Mouse (Mus musculus) hindbrain, postnatal 0 days (tissue): ENCODE measurements at regions not wholly inside any gene's neighbourhood (a gene's known extent, or its start where the extent isn't known, plus 50 kb on each side); places are given as distances from the start of the nearest gene placed in this dataset.

Experiments used
- ATAC-seq: fragments of 200-750 bp; cut with Nextera tagmentation; 2 replicates; pipeline ENCODE4 v1.8.0; 2017; ENCODE audit warnings: mild to moderate bottlenecking, moderate TSS enrichment, moderate library complexity
- DNase-seq: peaks from one replicate; pipeline ENCODE4 v3.0.0-alpha.2; 2015; ENCODE audit warnings: low spot score
- H3K27ac ChIP-seq: fragments of 300-500 bp; sonication (generic); 2 replicates; pipeline ENCODE4 v1.5.1; 2014; ENCODE audit warnings: mild to moderate bottlenecking
- H3K27me3 ChIP-seq: fragments of 300-500 bp; sonication (generic); 2 replicates; pipeline ENCODE4 v1.6.1; 2014; ENCODE audit warnings: low read length, mixed read lengths; ENCODE audit not compliant: insufficient read depth
- H3K36me3 ChIP-seq: fragments of 300-500 bp; sonication (generic); 2 replicates; pipeline ENCODE4 v1.6.1; 2014; ENCODE audit warnings: low read length, mixed read lengths; ENCODE audit not compliant: insufficient read depth
- H3K4me1 ChIP-seq: fragments of 300-500 bp; sonication (generic); 2 replicates; pipeline ENCODE4 v1.6.1; 2014; ENCODE audit warnings: antibody characterized with exemption, low read length, mixed read lengths; ENCODE audit not compliant: insufficient read depth
- H3K4me2 ChIP-seq: fragments of 300-500 bp; sonication (generic); 2 replicates; pipeline ENCODE4 v1.6.1; 2014; ENCODE audit warnings: low read depth, mild to moderate bottlenecking, low read length, moderate library complexity, mixed read lengths
- H3K4me3 ChIP-seq: fragments of 300-500 bp; sonication (generic); 2 replicates; pipeline ENCODE4 v1.5.1; 2014; ENCODE audit warnings: low read length
- H3K9ac ChIP-seq: fragments of 300-500 bp; sonication (generic); replicated peaks from 2 replicates; pipeline ENCODE4 v1.6.1; 2014; ENCODE audit warnings: mild to moderate bottlenecking, low read length, moderate library complexity, mixed read lengths
- H3K9me3 ChIP-seq: fragments of 300-500 bp; sonication (generic); 2 replicates; pipeline ENCODE4 v1.6.1; 2016; ENCODE audit warnings: low read length, mixed read lengths
- CTCF ChIP-seq: IDR thresholded peaks from 2 replicates; pipeline ENCODE4 v1.5.1; 2016; ENCODE audit warnings: antibody characterized with exemption, control low read depth, low read depth
- WGBS: fragments of 180-500 bp; shearing (Covaris S2); extraction: QIAGEN DNeasy Blood & Tissue Kit; methylation state at CpG from one replicate; pipeline ENCODE4 v1.1.7; 2014; 5-methylcytosine and 5-hydroxymethylcytosine counted together

GRCm38 (mm10) chr5:35162607-35163006 is 57.0 kb upstream of the Lrpap1 start:
- no peaks in the 10 kb centered on the region for H3K4me1 ChIP-seq
- DNase-seq (no peak), ATAC-seq (no peak)
- no peaks in the 10 kb centered on the region for H3K36me3 ChIP-seq
- no peak overlapping the region for H3K4me2 ChIP-seq
- no peak overlapping the region for H3K4me3 ChIP-seq
- no peak for TF ChIP-seq CTCF
- H3K27me3 ChIP-seq, result no peaks in the 10 kb centered on the region
- H3K9me3 ChIP-seq, result no peaks in the 10 kb centered on the region
- H3K9ac ChIP-seq, result no peak overlapping the region
- WGBS, result 84% methylated on average over 4 of the region's 4 CpGs
- no peak overlapping the region for H3K27ac ChIP-seq

- Histone ChIP-seq H3K4me1 (no peaks in the 10 kb centered on the region), H3K36me3 (no peaks in the 10 kb centered on the region), H3K27me3 (no peaks in the 10 kb centered on the region), H3K4me2 (no peak overlapping the region), H3K4me3 (no peak overlapping the region), H3K27ac (no peak overlapping the region), H3K9ac (no peak overlapping the region), H3K9me3 (no peaks in the 10 kb centered on the region)
- TF ChIP-seq CTCF, result no peak
- ATAC-seq (no peak), DNase-seq (no peak)
- 94% methylated on average over 3 of the region's 3 CpGs for WGBS
Measured at GRCm38 (mm10) chr5:35162120-35162519, 56.6 kb upstream of the Lrpap1 start.

GRCm38 (mm10) chr5:35160929-35161815 is 55.6 kb upstream of the Lrpap1 start:
- ATAC-seq (no peak), DNase-seq (no peak)
- Histone ChIP-seq H3K4me2 (no peak overlapping the region), H3K4me3 (no peak overlapping the region), H3K36me3 (no peaks in the 10 kb centered on the region), H3K9ac (no peak overlapping the region), H3K4me1 (no peaks in the 10 kb centered on the region), H3K9me3 (no peaks in the 10 kb centered on the region), H3K27me3 (no peaks in the 10 kb centered on the region), H3K27ac (no peak overlapping the region)
- 74% methylated on average over 5 of the region's 5 CpGs for WGBS
- TF ChIP-seq CTCF, result no peak

- Histone ChIP-seq H3K36me3 (no peaks in the 10 kb centered on the region), H3K4me1 (no peaks in the 10 kb centered on the region), H3K4me3 (no peak overlapping the region), H3K9me3 (no peaks in the 10 kb centered on the region), H3K27ac (peak overlapping the region; percentile 56; the same call in 1 of the 2 replicates), H3K4me2 (no peak overlapping the region), H3K27me3 (no peaks in the 10 kb centered on the region), H3K9ac (no peak overlapping the region)
- no peak for TF ChIP-seq CTCF
- no peak for ATAC-seq
- WGBS, result 63% methylated on average over 4 of the region's 4 CpGs
- no peak for DNase-seq
Measured at GRCm38 (mm10) chr5:35159854-35160253, 54.3 kb upstream of the Lrpap1 start.

- peak; percentile 48; the same call in 1 of the 2 replicates for ATAC-seq
- Histone ChIP-seq H3K9ac (no peak overlapping the region), H3K4me1 (no peaks in the 10 kb centered on the region)
Measured at GRCm38 (mm10) chr5:35159178-35159661, 53.7 kb upstream of the Lrpap1 start.

GRCm38 (mm10) chr5:35158346-35159047 is 52.9 kb upstream of the Lrpap1 start:
- 49% methylated on average over 8 of the region's 8 CpGs for WGBS
- Histone ChIP-seq H3K4me2 (no peak overlapping the region), H3K27ac (peak overlapping the region; percentile 56; the same call in 1 of the 2 replicates), H3K27me3 (no peaks in the 10 kb centered on the region), H3K9ac (no peak overlapping the region), H3K9me3 (no peaks in the 10 kb centered on the region), H3K4me3 (no peak overlapping the region), H3K4me1 (no peaks in the 10 kb centered on the region), H3K36me3 (no peaks in the 10 kb centered on the region)
- 0 out of 2 replicates have a peak, but pooled peaks have one; percentile 13 for ATAC-seq
- DNase-seq, result no peak
- TF ChIP-seq CTCF, result no peak

More at GRCm38 (mm10) chr5:35159178-35159661, 53.7 kb upstream of the Lrpap1 start:
- no peaks in the 10 kb centered on the region for H3K27me3 ChIP-seq
- no peak overlapping the region for H3K4me3 ChIP-seq
- no peaks in the 10 kb centered on the region for H3K36me3 ChIP-seq
- H3K4me2 ChIP-seq, result no peak overlapping the region
- no peaks in the 10 kb centered on the region for H3K9me3 ChIP-seq
- H3K27ac ChIP-seq, result peak overlapping the region; percentile 56; the same call in 1 of the 2 replicates
- DNase-seq, result peak; percentile 72
- 40% methylated on average over 9 of the region's 9 CpGs for WGBS
- TF ChIP-seq CTCF, result no peak
